Mouse (Mus musculus): ENCODE data around the gene Ccdc173. TPM values are rescaled to one million over a fixed set of nuclear protein-coding genes. Genes with fewer than 3 reads are reported as not detected.

The Ccdc173 gene
- polyA plus RNA-seq, 1 experiment from 2014 or later, result 2.1 TPM

- Histone ChIP-seq H3K27ac (no peak overlapping the region), H3K4me1 (no peaks in the 10 kb centered on the region), H3K9me3 (replicated peaks) (no peaks in the 10 kb centered on the region), H3K36me3 (peaks cover 3% of the 10 kb centered on the region; the same call in 1 of the 2 replicates), H3K27me3 (ENCODE audit: low read depth, poor library complexity, severe bottlenecking) (no peaks in the 10 kb centered on the region), H3K4me3 (no peak overlapping the region)
- no peak for DNase-seq (ENCODE audit: low spot score)
- WGBS, result 95% methylated on average over 3 of the region's 3 CpGs
Observed at GRCm38 (mm10) chr2:69773331-69773730, 16.0 kb downstream of the Ccdc173 start.

- Histone ChIP-seq H3K4me3 (no peak overlapping the region), H3K36me3 (no peaks in the 10 kb centered on the region), H3K4me1 (no peaks in the 10 kb centered on the region), H3K27me3 (ENCODE audit: low read depth, poor library complexity, severe bottlenecking) (no peaks in the 10 kb centered on the region), H3K9me3 (replicated peaks) (no peaks in the 10 kb centered on the region), H3K27ac (no peak overlapping the region)
- 85% methylated on average over 1 of the region's 1 CpGs for WGBS
- no peak for DNase-seq (ENCODE audit: low spot score)
Observed at GRCm38 (mm10) chr2:69764716-69765115, 24.7 kb downstream of the Ccdc173 start.

GRCm38 (mm10) chr2:69763340-69763739 lies 26.0 kb downstream of the Ccdc173 start:
- H3K9me3 ChIP-seq (replicated peaks), result no peaks in the 10 kb centered on the region
- H3K4me3 ChIP-seq, result no peak overlapping the region
- no peaks in the 10 kb centered on the region for H3K27me3 ChIP-seq (ENCODE audit: low read depth, poor library complexity, severe bottlenecking)
- no peaks in the 10 kb centered on the region for H3K36me3 ChIP-seq
- 96% methylated on average over 4 of the region's 4 CpGs for WGBS
- H3K27ac ChIP-seq, result no peak overlapping the region
- no peaks in the 10 kb centered on the region for H3K4me1 ChIP-seq
- no peak for DNase-seq (ENCODE audit: low spot score)

GRCm38 (mm10) chr2:69760980-69761379 lies 28.4 kb downstream of the Ccdc173 start:
- 85% methylated on average over 5 of the region's 5 CpGs for WGBS
- Histone ChIP-seq H3K36me3 (no peaks in the 10 kb centered on the region), H3K27me3 (ENCODE audit: low read depth, poor library complexity, severe bottlenecking) (no peaks in the 10 kb centered on the region), H3K9me3 (replicated peaks) (no peaks in the 10 kb centered on the region), H3K4me1 (no peaks in the 10 kb centered on the region), H3K27ac (no peak overlapping the region), H3K4me3 (no peak overlapping the region)
- no peak for DNase-seq (ENCODE audit: low spot score)

- H3K4me1 ChIP-seq, result no peaks in the 10 kb centered on the region
- DNase-seq (ENCODE audit: low spot score), result no peak
- no peaks in the 10 kb centered on the region for H3K9me3 ChIP-seq (replicated peaks)
- 85% methylated on average over 1 of the region's 1 CpGs for WGBS
- peaks cover 100% of the 10 kb centered on the region for H3K36me3 ChIP-seq
- no peaks in the 10 kb centered on the region for H3K27me3 ChIP-seq (ENCODE audit: low read depth, poor library complexity, severe bottlenecking)
- H3K27ac ChIP-seq, result no peak overlapping the region
- H3K4me3 ChIP-seq, result no peak overlapping the region
Observed at GRCm38 (mm10) chr2:69745091-69745490, 44.3 kb downstream of the Ccdc173 start.

- H3K4me1 ChIP-seq, result peaks cover 14% of the 10 kb centered on the region; the same call in 1 of the 2 replicates
- peak overlapping the region; percentile 78 for H3K4me3 ChIP-seq
- WGBS, result 2% methylated on average over 13 of the region's 13 CpGs
- peak overlapping the region; percentile 93 for H3K27ac ChIP-seq
- H3K27me3 ChIP-seq (ENCODE audit: low read depth, poor library complexity, severe bottlenecking), result no peaks in the 10 kb centered on the region
- DNase-seq (ENCODE audit: low spot score), result no peak
- peaks cover 4% of the 10 kb centered on the region for H3K36me3 ChIP-seq
- no peaks in the 10 kb centered on the region for H3K9me3 ChIP-seq (replicated peaks)
Observed at GRCm38 (mm10) chr2:69723519-69723825, 65.9 kb downstream of the Ccdc173 start.

- H3K27me3 ChIP-seq (ENCODE audit: low read depth, poor library complexity, severe bottlenecking), result no peaks in the 10 kb centered on the region
- H3K36me3 ChIP-seq, result peaks cover 4% of the 10 kb centered on the region
- peak overlapping the region; percentile 93 for H3K27ac ChIP-seq
- H3K9me3 ChIP-seq (replicated peaks), result no peaks in the 10 kb centered on the region
- H3K4me1 ChIP-seq, result peaks cover 14% of the 10 kb centered on the region; the same call in 1 of the 2 replicates
- peak; percentile 98 for DNase-seq (ENCODE audit: low spot score)
- under 1% methylated on average over 91 of the region's 91 CpGs for WGBS
- peak overlapping the region; percentile 78 for H3K4me3 ChIP-seq
Observed at GRCm38 (mm10) chr2:69722650-69723518, 66.5 kb downstream of the Ccdc173 start.

GRCm38 (mm10) chr2:69722273-69722649 lies 67.1 kb downstream of the Ccdc173 start, which contains the start of gene Ppig:
TSS of gene Ppig (plus strand) at chr2:69722545.
- Histone ChIP-seq H3K27ac (peak within 1 kb of the TSS; percentile 93), H3K4me3 (peak within 1 kb of the TSS; percentile 78), H3K9me3 (replicated peaks) (no peaks in the 10 kb centered on the region), H3K27me3 (ENCODE audit: low read depth, poor library complexity, severe bottlenecking) (no peaks in the 10 kb centered on the region), H3K4me1 (peaks cover 14% of the 10 kb centered on the region; the same call in 1 of the 2 replicates), H3K36me3 (peaks cover 4% of the 10 kb centered on the region)
- WGBS, result 7% methylated on average over 12 of the region's 12 CpGs
- no peak for DNase-seq (ENCODE audit: low spot score)

GRCm38 (mm10) chr2:69719121-69719520 lies 70.3 kb downstream of the Ccdc173 start:
- H3K9me3 ChIP-seq (replicated peaks), result no peaks in the 10 kb centered on the region
- peaks cover 9% of the 10 kb centered on the region; the same call in 1 of the 2 replicates for H3K4me1 ChIP-seq
- no peak overlapping the region for H3K4me3 ChIP-seq
- H3K27me3 ChIP-seq (ENCODE audit: low read depth, poor library complexity, severe bottlenecking), result no peaks in the 10 kb centered on the region; the same call in 1 of the 2 replicates
- 94% methylated on average over 1 of the region's 1 CpGs for WGBS
- DNase-seq (ENCODE audit: low spot score), result no peak
- no peaks in the 10 kb centered on the region for H3K36me3 ChIP-seq
- H3K27ac ChIP-seq, result no peak overlapping the region

- Histone ChIP-seq H3K9me3 (replicated peaks) (no peaks in the 10 kb centered on the region), H3K36me3 (no peaks in the 10 kb centered on the region), H3K27me3 (ENCODE audit: low read depth, poor library complexity, severe bottlenecking) (no peaks in the 10 kb centered on the region; the same call in 1 of the 2 replicates), H3K27ac (no peak overlapping the region), H3K4me1 (peaks cover 9% of the 10 kb centered on the region), H3K4me3 (no peak overlapping the region)
- no peak for DNase-seq (ENCODE audit: low spot score)
- 83% methylated on average over 3 of the region's 3 CpGs for WGBS
Observed at GRCm38 (mm10) chr2:69716483-69716882, 72.9 kb downstream of the Ccdc173 start.

- no peaks in the 10 kb centered on the region; the same call in 1 of the 2 replicates for H3K27me3 ChIP-seq (ENCODE audit: low read depth, poor library complexity, severe bottlenecking)
- H3K4me1 ChIP-seq, result peaks cover 9% of the 10 kb centered on the region
- peaks cover 13% of the 10 kb centered on the region for H3K36me3 ChIP-seq
- no peaks in the 10 kb centered on the region for H3K9me3 ChIP-seq (replicated peaks)
- no peak for DNase-seq (ENCODE audit: low spot score)
- H3K4me3 ChIP-seq, result no peak overlapping the region
- no peak overlapping the region for H3K27ac ChIP-seq
- 84% methylated on average over 5 of the region's 5 CpGs for WGBS
Observed at GRCm38 (mm10) chr2:69714126-69714525, 75.2 kb downstream of the Ccdc173 start.

- Histone ChIP-seq H3K9me3 (replicated peaks) (no peaks in the 10 kb centered on the region), H3K36me3 (peaks cover 16% of the 10 kb centered on the region), H3K27me3 (ENCODE audit: low read depth, poor library complexity, severe bottlenecking) (no peaks in the 10 kb centered on the region; the same call in 1 of the 2 replicates), H3K27ac (no peak overlapping the region), H3K4me3 (peak overlapping the region; percentile 74), H3K4me1 (peaks cover 9% of the 10 kb centered on the region)
- 43% methylated on average over 4 of the region's 4 CpGs for WGBS
- DNase-seq (ENCODE audit: low spot score), result no peak
Observed at GRCm38 (mm10) chr2:69713626-69714014, 75.8 kb downstream of the Ccdc173 start.

GRCm38 (mm10) chr2:69712981-69713625 lies 76.3 kb downstream of the Ccdc173 start, which contains the start of gene Fastkd1:
TSS of gene Fastkd1 (minus strand) at chr2:69713516.
- peak within 1 kb of the TSS; percentile 74 for H3K4me3 ChIP-seq
- H3K4me1 ChIP-seq, result peaks cover 9% of the 10 kb centered on the region
- H3K27ac ChIP-seq, result peak within 1 kb of the TSS; percentile 83
- H3K9me3 ChIP-seq (replicated peaks), result no peaks in the 10 kb centered on the region
- under 1% methylated on average over 39 of the region's 39 CpGs for WGBS
- no peaks in the 10 kb centered on the region; the same call in 1 of the 2 replicates for H3K27me3 ChIP-seq (ENCODE audit: low read depth, poor library complexity, severe bottlenecking)
- DNase-seq (ENCODE audit: low spot score), result peak; percentile 83
- peaks cover 21% of the 10 kb centered on the region for H3K36me3 ChIP-seq

All from limb, embryonic 10.5 days (tissue).